Mouse (Mus musculus): ENCODE results near the gene Vps25.

The Vps25 gene

DNA sequence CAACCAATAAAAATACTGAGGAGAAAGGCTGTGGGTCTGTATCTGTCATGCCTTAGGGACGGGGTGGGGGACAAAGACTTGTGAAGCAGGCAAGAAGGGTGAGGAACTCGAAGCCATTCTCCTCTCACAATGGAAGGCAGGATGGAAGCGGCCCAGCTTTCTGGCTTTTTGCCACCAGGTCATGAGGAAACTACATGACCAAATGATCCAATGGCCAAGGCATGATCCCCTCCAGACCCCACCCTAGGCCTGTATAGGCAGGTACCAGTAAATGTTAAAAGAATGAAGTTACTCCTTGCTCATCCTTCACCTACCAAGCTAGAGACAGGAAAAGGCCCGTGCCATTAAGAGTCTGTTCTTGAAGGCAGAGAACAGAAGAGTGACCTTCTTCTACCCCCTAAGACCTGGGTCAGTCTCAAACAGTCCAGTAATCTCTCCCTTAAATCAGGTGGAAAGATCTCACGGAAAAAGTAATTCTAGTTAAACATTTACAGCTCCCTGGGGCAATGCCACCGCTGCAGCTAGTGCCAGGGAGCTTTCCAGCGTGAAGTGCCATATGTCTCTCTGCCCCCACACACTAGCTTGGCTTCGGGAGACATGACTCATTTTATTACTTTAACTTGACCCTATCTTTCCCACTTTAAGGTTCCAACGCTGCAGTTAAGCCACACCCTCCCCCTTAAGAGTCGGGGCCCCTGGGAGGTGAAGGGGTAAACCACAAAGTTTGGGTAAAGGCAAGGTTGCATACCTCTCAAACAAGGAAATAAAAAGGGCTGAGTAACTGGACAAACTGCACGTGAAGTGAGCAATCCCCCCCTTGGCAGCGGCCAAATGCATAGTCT, 24.1 kb downstream of the Vps25 start:
- DNase-seq: no peak

GRCm38 (mm10) chr11:101278223-101279192, 25.0 kb downstream of the Vps25 start, which contains the start of the genes Cntd1 and Coa3:
TSS of gene Cntd1 (plus strand) at chr11:101279012.
TSS of gene Coa3 (minus strand) at chr11:101279114.
- DNase-seq: peak; percentile 67

GRCm38 (mm10) chr11:101279193-101279569, 25.7 kb downstream of the Vps25 start:
- no peak for DNase-seq

- DNase-seq: no peak
These were observed 27.3 kb downstream of the Vps25 start for GRCm38 (mm10) chr11:101280837-101281236.

- no peak for DNase-seq
These were observed 29.4 kb downstream of the Vps25 start for GRCm38 (mm10) chr11:101282896-101283295.

DNA sequence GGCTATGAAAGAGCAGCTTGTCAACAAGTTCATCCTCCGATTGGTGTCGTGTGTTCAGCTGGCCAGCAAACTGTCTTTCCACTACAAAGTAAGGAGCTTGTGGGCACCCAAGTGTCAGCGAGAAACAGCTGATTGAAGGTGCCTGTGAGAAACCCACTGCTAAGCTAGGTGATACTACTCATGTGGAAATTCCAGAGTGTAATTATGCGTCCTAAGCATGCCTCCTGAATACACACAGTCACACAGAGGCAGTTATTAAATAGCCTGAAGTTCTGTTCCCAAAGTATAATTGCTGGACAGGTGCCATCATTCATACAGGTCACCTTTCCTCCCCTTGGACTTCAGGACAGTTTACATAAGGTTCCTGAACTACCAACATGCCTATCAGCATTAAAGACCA, 30.3 kb downstream of the Vps25 start:
- DNase-seq: no peak

- no peak for DNase-seq
These were observed 33.8 kb downstream of the Vps25 start for GRCm38 (mm10) chr11:101287306-101287705.

GRCm38 (mm10) chr11:101291231-101291630, 37.7 kb downstream of the Vps25 start:
- no peak for DNase-seq

- no peak for DNase-seq
These were observed 41.7 kb downstream of the Vps25 start for GRCm38 (mm10) chr11:101295191-101295590.

GRCm38 (mm10) chr11:101300881-101301280, 47.4 kb downstream of the Vps25 start:
- DNase-seq: no peak

GRCm38 (mm10) chr11:101301299-101302003, 47.9 kb downstream of the Vps25 start:
- DNase-seq: no peak

DNA sequence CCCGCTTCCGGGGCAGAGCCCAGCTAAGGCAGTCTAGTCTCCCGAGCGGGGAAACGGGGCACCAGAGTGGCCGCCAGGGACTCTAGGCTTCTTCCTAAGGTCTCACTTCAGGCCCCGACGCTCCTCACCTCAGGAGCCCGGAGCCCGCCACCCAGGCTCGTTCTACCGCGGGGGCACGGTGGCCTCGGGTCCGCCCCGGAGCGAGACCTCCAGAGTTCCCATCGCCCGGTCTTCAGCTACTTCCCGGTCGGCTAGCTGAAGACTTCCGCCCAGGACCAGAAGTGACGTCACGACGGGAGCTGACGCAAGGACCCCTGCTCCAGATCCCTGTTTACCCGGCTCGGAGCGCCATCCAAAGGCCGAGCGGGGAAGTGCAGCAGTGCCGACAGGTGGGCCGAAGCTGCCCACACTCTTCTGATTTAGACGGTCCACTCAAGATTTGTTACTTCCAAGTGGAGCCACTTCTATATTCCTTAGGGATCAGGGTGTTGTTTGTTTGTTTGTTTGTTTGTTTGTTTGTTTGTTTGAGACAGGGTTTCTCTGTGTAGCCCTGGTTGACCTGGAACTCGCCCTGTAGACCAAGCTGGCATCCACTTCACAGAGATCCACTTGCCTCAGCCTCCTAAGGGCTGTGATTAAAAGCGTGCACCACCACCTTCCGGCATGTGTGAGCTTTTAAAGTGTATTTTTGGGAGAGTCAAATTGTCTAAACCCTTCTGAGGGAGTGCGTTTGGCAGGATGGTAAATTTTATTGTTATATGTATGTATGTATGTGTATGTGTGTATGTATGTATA, 48.7 kb downstream of the Vps25 start, which contains the start of gene Becn1:
TSS of gene Becn1 (minus strand) at position 283 of the 795 bp plus-strand sequence.
- peak; percentile 95 for DNase-seq

DNA sequence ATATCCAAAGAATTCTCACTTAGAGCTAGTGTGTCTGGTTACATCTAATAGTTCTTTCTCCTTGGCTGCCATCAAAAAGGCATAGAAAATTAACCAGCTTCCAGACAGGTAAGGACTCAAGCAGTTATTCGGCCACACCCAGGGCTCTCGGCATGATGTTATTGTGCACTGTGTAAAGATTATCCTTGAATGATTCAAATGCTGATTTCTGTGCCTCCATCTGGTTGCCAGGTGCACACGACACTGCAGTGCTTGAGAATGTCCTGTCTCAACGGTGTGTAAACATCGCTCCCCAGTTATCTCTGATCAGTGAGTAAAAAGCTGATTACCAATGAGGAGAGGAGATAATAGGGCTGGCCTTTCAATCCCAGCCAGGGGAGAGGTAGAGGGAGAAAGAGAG, 54.2 kb downstream of the Vps25 start:
- DNase-seq: no peak

All from cerebellum, adult 11 months (tissue).